Mouse (Mus musculus): ENCODE data around the gene Cfap73. TPM values are rescaled to one million over a fixed set of nuclear protein-coding genes. Genes with fewer than 3 reads are reported as not detected.
A peak's percentile ranks its signal among the peaks of the same experiment; 100 is the strongest.

The Cfap73 gene
- 0.92 and 2.5 TPM in 2 replicates for polyA plus RNA-seq (2015; fragmentation: Nextera tagmentation; extraction: Ambion mirVana)

GRCm38 (mm10) chr5:120634131-120634530 is at the start of gene Cfap73:
Cfap73 (minus strand) TSS chr5:120634235.
- H3K27me3 ChIP-seq = peaks cover 11% of the 10 kb centered on the region
- H3K27ac ChIP-seq (replicated peaks) = no peak within 1 kb of the TSS
- H3K36me3 ChIP-seq = no peaks in the 10 kb centered on the region
- 50% methylated on average over 9 of the region's 9 CpGs for WGBS
- no peak within 1 kb of the TSS for H3K9ac ChIP-seq
- no peak within 1 kb of the TSS for H3K4me3 ChIP-seq (replicated peaks)
- no peak within 1 kb of the TSS for H3K4me2 ChIP-seq (replicated peaks)
- H3K9me3 ChIP-seq (replicated peaks) = no peaks in the 10 kb centered on the region
- no peaks in the 10 kb centered on the region for H3K4me1 ChIP-seq
- ATAC-seq (ENCODE audit: insufficient number of reproducible peaks, low FRiP score, low TSS enrichment, low read depth) = no peak

- Histone ChIP-seq H3K4me3 (replicated peaks) (no peak overlapping the region), H3K36me3 (no peaks in the 10 kb centered on the region), H3K4me2 (replicated peaks) (0 out of 2 replicates have a peak overlapping the region, but pooled peaks have one; percentile 12), H3K27ac (replicated peaks) (no peak overlapping the region), H3K4me1 (peaks cover 14% of the 10 kb centered on the region), H3K9me3 (replicated peaks) (no peaks in the 10 kb centered on the region), H3K9ac (no peak overlapping the region), H3K27me3 (peaks cover 22% of the 10 kb centered on the region)
- ATAC-seq (ENCODE audit: insufficient number of reproducible peaks, low FRiP score, low TSS enrichment, low read depth) = no peak
- WGBS = 10% methylated on average over 24 of the region's 24 CpGs
Measured at GRCm38 (mm10) chr5:120682982-120683771, 49.1 kb upstream of the Cfap73 start.

GRCm38 (mm10) chr5:120680918-120681317 is 46.9 kb upstream of the Cfap73 start:
- no peak overlapping the region for H3K9ac ChIP-seq
- 86% methylated on average over 18 of the region's 18 CpGs for WGBS
- no peak overlapping the region for H3K4me3 ChIP-seq (replicated peaks)
- no peaks in the 10 kb centered on the region for H3K36me3 ChIP-seq
- H3K9me3 ChIP-seq (replicated peaks) = no peaks in the 10 kb centered on the region
- H3K4me1 ChIP-seq = peaks cover 14% of the 10 kb centered on the region
- ATAC-seq (ENCODE audit: insufficient number of reproducible peaks, low FRiP score, low TSS enrichment, low read depth) = no peak
- H3K4me2 ChIP-seq (replicated peaks) = no peak overlapping the region
- peaks cover 22% of the 10 kb centered on the region for H3K27me3 ChIP-seq
- no peak overlapping the region for H3K27ac ChIP-seq (replicated peaks)

- peak overlapping the region; percentile 56 for H3K4me2 ChIP-seq (replicated peaks)
- no peaks in the 10 kb centered on the region for H3K36me3 ChIP-seq
- no peak overlapping the region for H3K9ac ChIP-seq
- 4% methylated on average over 24 of the region's 24 CpGs for WGBS
- no peak overlapping the region for H3K27ac ChIP-seq (replicated peaks)
- H3K4me1 ChIP-seq = peaks cover 14% of the 10 kb centered on the region
- no peaks in the 10 kb centered on the region for H3K9me3 ChIP-seq (replicated peaks)
- H3K4me3 ChIP-seq (replicated peaks) = peak overlapping the region; percentile 36
- ATAC-seq (ENCODE audit: insufficient number of reproducible peaks, low FRiP score, low TSS enrichment, low read depth) = peak; percentile 89
- peaks cover 22% of the 10 kb centered on the region for H3K27me3 ChIP-seq
Measured at GRCm38 (mm10) chr5:120679676-120680555, 45.9 kb upstream of the Cfap73 start.

- Histone ChIP-seq H3K27ac (replicated peaks) (no peak overlapping the region), H3K9me3 (replicated peaks) (no peaks in the 10 kb centered on the region), H3K36me3 (no peaks in the 10 kb centered on the region), H3K9ac (no peak overlapping the region), H3K4me1 (peaks cover 19% of the 10 kb centered on the region), H3K27me3 (peaks cover 11% of the 10 kb centered on the region), H3K4me3 (replicated peaks) (no peak overlapping the region), H3K4me2 (replicated peaks) (no peak overlapping the region)
- WGBS = 34% methylated on average over 2 of the region's 2 CpGs
- no peak for ATAC-seq (ENCODE audit: insufficient number of reproducible peaks, low FRiP score, low TSS enrichment, low read depth)
Measured at GRCm38 (mm10) chr5:120677516-120677915, 43.5 kb upstream of the Cfap73 start.

- 31% methylated on average over 21 of the region's 21 CpGs for WGBS
Measured at GRCm38 (mm10) chr5:120674229-120675145, 40.5 kb upstream of the Cfap73 start.

GRCm38 (mm10) chr5:120673626-120674025 is 39.6 kb upstream of the Cfap73 start:
- no peak overlapping the region for H3K9ac ChIP-seq
- no peak overlapping the region for H3K27ac ChIP-seq (replicated peaks)
- ATAC-seq (ENCODE audit: insufficient number of reproducible peaks, low FRiP score, low TSS enrichment, low read depth) = no peak
- 7% methylated on average over 12 of the region's 12 CpGs for WGBS
- H3K4me1 ChIP-seq = 0 out of 2 replicates have a peak, but pooled peaks cover 5% of the 10 kb centered on the region
- H3K4me3 ChIP-seq (replicated peaks) = no peak overlapping the region
- no peaks in the 10 kb centered on the region for H3K27me3 ChIP-seq
- no peak overlapping the region for H3K4me2 ChIP-seq (replicated peaks)
- no peaks in the 10 kb centered on the region for H3K36me3 ChIP-seq
- no peaks in the 10 kb centered on the region for H3K9me3 ChIP-seq (replicated peaks)

More at GRCm38 (mm10) chr5:120674229-120675145, 40.5 kb upstream of the Cfap73 start:
- H3K4me2 ChIP-seq (replicated peaks) = no peak overlapping the region; the same call in 1 of the 2 replicates
- H3K27ac ChIP-seq (replicated peaks) = 0 out of 2 replicates have a peak overlapping the region, but pooled peaks have one; percentile 25
- no peaks in the 10 kb centered on the region for H3K36me3 ChIP-seq
- no peaks in the 10 kb centered on the region for H3K9me3 ChIP-seq (replicated peaks)
- peak; percentile 41; the same call in 1 of the 2 replicates for ATAC-seq (ENCODE audit: insufficient number of reproducible peaks, low FRiP score, low TSS enrichment, low read depth)
- H3K4me1 ChIP-seq = peaks cover 8% of the 10 kb centered on the region
- H3K27me3 ChIP-seq = no peaks in the 10 kb centered on the region
- H3K4me3 ChIP-seq (replicated peaks) = no peak overlapping the region
- H3K9ac ChIP-seq = no peak overlapping the region

GRCm38 (mm10) chr5:120671865-120672264 is 37.8 kb upstream of the Cfap73 start:
- Histone ChIP-seq H3K27me3 (peaks cover under 1% of the 10 kb centered on the region; the same call in 1 of the 2 replicates), H3K4me2 (replicated peaks) (no peak overlapping the region), H3K36me3 (no peaks in the 10 kb centered on the region), H3K9me3 (replicated peaks) (no peaks in the 10 kb centered on the region), H3K4me1 (0 out of 2 replicates have a peak, but pooled peaks cover 5% of the 10 kb centered on the region), H3K27ac (replicated peaks) (no peak overlapping the region), H3K9ac (no peak overlapping the region), H3K4me3 (replicated peaks) (no peak overlapping the region)
- 74% methylated on average over 3 of the region's 3 CpGs for WGBS
- ATAC-seq (ENCODE audit: insufficient number of reproducible peaks, low FRiP score, low TSS enrichment, low read depth) = no peak

GRCm38 (mm10) chr5:120670132-120670531 is 36.1 kb upstream of the Cfap73 start:
- H3K4me1 ChIP-seq = 0 out of 2 replicates have a peak, but pooled peaks cover 5% of the 10 kb centered on the region
- H3K9ac ChIP-seq = no peak overlapping the region
- peaks cover 9% of the 10 kb centered on the region; the same call in 1 of the 2 replicates for H3K27me3 ChIP-seq
- no peak overlapping the region for H3K4me2 ChIP-seq (replicated peaks)
- no peaks in the 10 kb centered on the region for H3K9me3 ChIP-seq (replicated peaks)
- H3K4me3 ChIP-seq (replicated peaks) = no peak overlapping the region
- 87% methylated on average over 7 of the region's 7 CpGs for WGBS
- H3K27ac ChIP-seq (replicated peaks) = no peak overlapping the region
- no peak for ATAC-seq (ENCODE audit: insufficient number of reproducible peaks, low FRiP score, low TSS enrichment, low read depth)
- H3K36me3 ChIP-seq = no peaks in the 10 kb centered on the region

- Histone ChIP-seq H3K9me3 (replicated peaks) (no peaks in the 10 kb centered on the region), H3K4me2 (replicated peaks) (no peak overlapping the region), H3K27me3 (peaks cover 9% of the 10 kb centered on the region; the same call in 1 of the 2 replicates), H3K27ac (replicated peaks) (no peak overlapping the region), H3K36me3 (no peaks in the 10 kb centered on the region), H3K4me3 (replicated peaks) (no peak overlapping the region), H3K9ac (no peak overlapping the region), H3K4me1 (no peaks in the 10 kb centered on the region)
- 70% methylated on average over 7 of the region's 7 CpGs for WGBS
- no peak for ATAC-seq (ENCODE audit: insufficient number of reproducible peaks, low FRiP score, low TSS enrichment, low read depth)
Measured at GRCm38 (mm10) chr5:120668761-120669160, 34.7 kb upstream of the Cfap73 start.

All from embryonic facial prominence, embryonic 15.5 days (tissue).